Mouse (Mus musculus): ENCODE data around the gene Sec24a. TPM values are rescaled to one million over a fixed set of nuclear protein-coding genes. Genes with fewer than 3 reads are reported as not detected.
"Not testable (repeated sequence)": the region's sequence is repeated elsewhere in the genome, so short reads cannot be mapped to it uniquely, and the experiment has no call there.

The Sec24a gene
- polyA plus RNA-seq, 1 experiment from 2014 or later, result 16.1 TPM

GRCm38 (mm10) chr11:51681976-51682374 is 81.5 kb downstream of the Sec24a start:
- no peaks in the 10 kb centered on the region for H3K36me3 ChIP-seq (ENCODE audit: control insufficient read depth, insufficient read depth, low read length)
- no peak overlapping the region for H3K4me2 ChIP-seq (replicated peaks; ENCODE audit: low read depth, low read length)
- DNase-seq (ENCODE audit: low spot score), result no peak
- no peak for ATAC-seq (ENCODE audit: low FRiP score)
- H3K4me1 ChIP-seq (replicated peaks; ENCODE audit: control insufficient read depth, insufficient read depth, low read length), result no peaks in the 10 kb centered on the region
- no peak overlapping the region for H3K9ac ChIP-seq (ENCODE audit: low read depth, low read length)
- H3K27me3 ChIP-seq (ENCODE audit: control insufficient read depth, insufficient read depth, low read length), result no peaks in the 10 kb centered on the region
- H3K9me3 ChIP-seq (ENCODE audit: control insufficient read depth, low read length), result no peaks in the 10 kb centered on the region
- no peak overlapping the region for H3K27ac ChIP-seq (ENCODE audit: low read depth, low read length)
- H3K4me3 ChIP-seq (ENCODE audit: low read depth, low read length), result no peak overlapping the region
- 48% methylated on average over 8 of the region's 8 CpGs for WGBS

GRCm38 (mm10) chr11:51681324-51681975 is 82.0 kb downstream of the Sec24a start:
- no peaks in the 10 kb centered on the region for H3K9me3 ChIP-seq (ENCODE audit: control insufficient read depth, low read length)
- WGBS, result 33% methylated on average over 13 of the region's 13 CpGs
- H3K27ac ChIP-seq (ENCODE audit: low read depth, low read length), result no peak overlapping the region
- H3K27me3 ChIP-seq (ENCODE audit: control insufficient read depth, insufficient read depth, low read length), result no peaks in the 10 kb centered on the region
- H3K9ac ChIP-seq (ENCODE audit: low read depth, low read length), result no peak overlapping the region
- H3K4me3 ChIP-seq (ENCODE audit: low read depth, low read length), result no peak overlapping the region
- ATAC-seq (ENCODE audit: low FRiP score) (no peak), DNase-seq (ENCODE audit: low spot score) (peak; percentile 89)
- no peaks in the 10 kb centered on the region for H3K4me1 ChIP-seq (replicated peaks; ENCODE audit: control insufficient read depth, insufficient read depth, low read length)
- H3K4me2 ChIP-seq (replicated peaks; ENCODE audit: low read depth, low read length), result no peak overlapping the region
- H3K36me3 ChIP-seq (ENCODE audit: control insufficient read depth, insufficient read depth, low read length), result no peaks in the 10 kb centered on the region

DNA sequence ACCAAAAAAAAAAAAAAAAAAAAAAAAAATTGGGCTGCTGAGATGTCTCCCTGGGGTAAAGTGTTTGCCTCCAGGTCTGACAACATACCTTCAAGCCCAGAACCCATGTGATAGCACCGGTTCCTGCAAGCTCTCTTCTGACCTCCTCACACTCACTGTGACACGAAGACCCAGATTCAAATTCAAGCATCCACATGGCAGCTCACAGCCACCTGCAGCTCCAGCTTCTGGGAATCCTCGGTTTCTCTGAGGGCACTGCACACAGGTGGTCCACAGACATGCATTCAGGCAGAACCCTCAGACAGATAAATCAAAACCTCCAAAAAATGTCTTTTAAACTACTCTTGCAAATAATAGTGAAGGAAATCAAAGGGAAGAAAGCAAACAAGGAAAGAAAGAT is 84.0 kb downstream of the Sec24a start:
- Histone ChIP-seq H3K27ac (ENCODE audit: low read depth, low read length) (no peak overlapping the region), H3K4me1 (replicated peaks; ENCODE audit: control insufficient read depth, insufficient read depth, low read length) (no peaks in the 10 kb centered on the region), H3K4me3 (ENCODE audit: low read depth, low read length) (no peak overlapping the region), H3K27me3 (ENCODE audit: control insufficient read depth, insufficient read depth, low read length) (no peaks in the 10 kb centered on the region), H3K36me3 (ENCODE audit: control insufficient read depth, insufficient read depth, low read length) (no peaks in the 10 kb centered on the region), H3K9ac (ENCODE audit: low read depth, low read length) (no peak overlapping the region), H3K4me2 (replicated peaks; ENCODE audit: low read depth, low read length) (no peak overlapping the region), H3K9me3 (ENCODE audit: control insufficient read depth, low read length) (no peaks in the 10 kb centered on the region)
- 70% methylated on average over 3 of the region's 3 CpGs for WGBS
- no peak for DNase-seq (ENCODE audit: low spot score)
- no peak for ATAC-seq (ENCODE audit: low FRiP score)

DNA sequence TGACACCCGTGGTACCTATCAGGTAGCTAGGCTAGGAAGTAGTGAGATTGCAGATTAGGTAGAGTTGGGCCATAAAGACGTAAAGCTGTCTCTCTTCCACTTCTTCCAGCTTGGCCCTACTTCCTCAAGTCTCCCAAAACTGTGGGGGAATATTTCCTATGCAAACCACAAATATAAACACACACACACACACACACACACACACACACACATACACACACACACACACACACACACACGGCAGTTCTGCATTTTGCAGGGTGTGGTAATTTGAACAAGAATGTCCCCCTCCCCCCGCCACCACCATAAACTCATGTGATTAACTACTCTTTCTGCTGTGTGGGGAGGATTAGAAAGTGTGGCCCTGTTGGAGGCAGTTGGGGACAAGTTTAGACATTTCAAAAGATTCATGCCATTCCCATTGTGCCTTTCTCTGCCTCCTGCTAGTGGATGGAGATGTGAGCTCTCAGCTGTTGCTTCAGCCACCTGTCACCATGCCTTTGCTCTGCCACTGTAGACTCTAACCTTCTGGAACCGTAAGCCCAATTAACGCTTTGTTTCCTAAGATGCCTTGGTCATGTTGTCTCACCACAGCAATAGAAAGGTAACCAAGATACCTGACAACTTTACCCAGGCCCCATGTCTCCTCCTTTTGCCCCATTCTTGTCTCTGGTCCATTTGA is 85.6 kb downstream of the Sec24a start:
- WGBS, result 78% methylated on average over 6 of the region's 6 CpGs
- H3K27ac ChIP-seq (ENCODE audit: low read depth, low read length), result no peak overlapping the region
- no peak overlapping the region for H3K4me3 ChIP-seq (ENCODE audit: low read depth, low read length)
- no peaks in the 10 kb centered on the region for H3K9me3 ChIP-seq (ENCODE audit: control insufficient read depth, low read length)
- DNase-seq (ENCODE audit: low spot score), result no peak
- H3K27me3 ChIP-seq (ENCODE audit: control insufficient read depth, insufficient read depth, low read length), result no peaks in the 10 kb centered on the region
- H3K9ac ChIP-seq (ENCODE audit: low read depth, low read length), result no peak overlapping the region
- no peaks in the 10 kb centered on the region for H3K36me3 ChIP-seq (ENCODE audit: control insufficient read depth, insufficient read depth, low read length)
- no peak for ATAC-seq (ENCODE audit: low FRiP score)
- no peaks in the 10 kb centered on the region for H3K4me1 ChIP-seq (replicated peaks; ENCODE audit: control insufficient read depth, insufficient read depth, low read length)
- no peak overlapping the region for H3K4me2 ChIP-seq (replicated peaks; ENCODE audit: low read depth, low read length)

DNA sequence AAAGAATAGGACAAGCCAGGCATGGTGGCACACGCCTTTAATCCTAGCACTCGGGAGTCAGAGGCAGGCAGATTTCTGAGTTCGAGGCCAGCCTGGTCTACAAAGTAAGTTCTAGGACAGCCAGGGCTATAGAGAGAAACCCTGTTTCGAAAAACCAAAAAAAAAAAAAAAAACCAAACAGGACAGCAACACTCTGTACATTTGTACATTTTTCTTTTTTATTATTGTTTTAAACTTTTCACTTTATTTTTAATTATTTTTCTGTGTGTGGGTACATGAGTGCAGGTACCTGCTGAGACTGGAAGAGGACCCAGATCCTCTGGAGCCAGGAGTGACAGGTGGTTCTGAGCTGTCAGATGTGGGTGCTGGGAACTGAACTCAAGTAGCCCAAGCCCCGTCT is 88.0 kb downstream of the Sec24a start:
- Histone ChIP-seq H3K27me3 (ENCODE audit: control insufficient read depth, insufficient read depth, low read length) (no peaks in the 10 kb centered on the region), H3K9me3 (ENCODE audit: control insufficient read depth, low read length) (no peaks in the 10 kb centered on the region), H3K9ac (ENCODE audit: low read depth, low read length) (no peak overlapping the region)

DNA sequence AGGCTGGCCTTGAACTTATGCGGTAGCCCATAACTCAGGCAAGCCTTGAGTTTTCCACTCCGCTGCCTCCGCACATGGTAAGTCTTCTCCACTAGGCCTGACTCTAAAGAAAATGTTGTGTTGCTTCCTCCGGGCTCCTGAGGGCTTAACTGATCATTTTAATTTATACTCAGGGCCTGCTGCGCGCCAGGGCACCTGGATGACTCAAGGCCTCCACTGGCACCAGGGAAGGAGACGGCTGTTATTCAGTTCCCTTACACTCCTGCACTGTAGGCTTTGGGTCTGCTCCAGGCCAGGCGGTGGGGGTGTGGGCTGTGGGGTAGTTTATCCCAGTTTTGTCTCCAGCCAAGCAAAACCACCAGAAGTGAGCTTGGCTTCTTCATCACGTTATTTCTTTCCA is 90.1 kb downstream of the Sec24a start:
- no peak overlapping the region for H3K4me3 ChIP-seq (ENCODE audit: low read depth, low read length)
- H3K27ac ChIP-seq (ENCODE audit: low read depth, low read length), result no peak overlapping the region
- no peaks in the 10 kb centered on the region for H3K36me3 ChIP-seq (ENCODE audit: control insufficient read depth, insufficient read depth, low read length)
- H3K9me3 ChIP-seq (ENCODE audit: control insufficient read depth, low read length), result no peaks in the 10 kb centered on the region
- 87% methylated on average over 9 of the region's 9 CpGs for WGBS
- DNase-seq (ENCODE audit: low spot score) (no peak), ATAC-seq (ENCODE audit: low FRiP score) (no peak)
- no peaks in the 10 kb centered on the region for H3K27me3 ChIP-seq (ENCODE audit: control insufficient read depth, insufficient read depth, low read length)
- no peaks in the 10 kb centered on the region for H3K4me1 ChIP-seq (replicated peaks; ENCODE audit: control insufficient read depth, insufficient read depth, low read length)
- H3K9ac ChIP-seq (ENCODE audit: low read depth, low read length), result no peak overlapping the region
- H3K4me2 ChIP-seq (replicated peaks; ENCODE audit: low read depth, low read length), result no peak overlapping the region

More for the DNA sequence above, 88.0 kb downstream of the Sec24a start:
- 78% methylated on average over 5 of the region's 5 CpGs for WGBS
- Histone ChIP-seq H3K27ac (ENCODE audit: low read depth, low read length) (no peak overlapping the region), H3K4me1 (replicated peaks; ENCODE audit: control insufficient read depth, insufficient read depth, low read length) (no peaks in the 10 kb centered on the region), H3K4me2 (replicated peaks; ENCODE audit: low read depth, low read length) (no peak overlapping the region), H3K4me3 (ENCODE audit: low read depth, low read length) (no peak overlapping the region), H3K36me3 (ENCODE audit: control insufficient read depth, insufficient read depth, low read length) (no peaks in the 10 kb centered on the region)
- DNase-seq (ENCODE audit: low spot score), result no peak
- no peak for ATAC-seq (ENCODE audit: low FRiP score)

DNA sequence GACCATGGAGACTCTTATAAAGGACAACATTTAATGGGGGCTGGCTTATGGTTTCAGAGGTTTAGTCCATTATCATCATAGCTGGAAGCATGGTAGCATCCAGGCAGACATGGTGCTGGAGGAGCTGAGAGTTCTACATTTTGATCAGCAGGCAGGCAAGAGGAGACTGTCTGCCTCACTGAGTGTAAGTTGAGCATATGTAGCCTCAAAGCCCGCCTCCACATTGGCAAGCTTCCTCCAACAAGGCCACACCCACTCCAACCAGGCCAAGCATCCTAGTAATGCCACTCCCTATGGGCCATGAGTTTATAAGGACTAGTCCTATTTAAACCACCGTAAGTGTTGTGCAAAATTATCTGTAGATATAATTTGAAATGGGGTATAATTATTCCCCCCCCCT is 92.1 kb downstream of the Sec24a start:
- H3K36me3 ChIP-seq (ENCODE audit: control insufficient read depth, insufficient read depth, low read length), result no peaks in the 10 kb centered on the region
- H3K4me3 ChIP-seq (ENCODE audit: low read depth, low read length), result no peak overlapping the region
- DNase-seq (ENCODE audit: low spot score) (no peak), ATAC-seq (ENCODE audit: low FRiP score) (no peak)
- H3K4me1 ChIP-seq (replicated peaks; ENCODE audit: control insufficient read depth, insufficient read depth, low read length), result no peaks in the 10 kb centered on the region
- H3K27me3 ChIP-seq (ENCODE audit: control insufficient read depth, insufficient read depth, low read length), result no peaks in the 10 kb centered on the region
- H3K9me3 ChIP-seq (ENCODE audit: control insufficient read depth, low read length), result no peaks in the 10 kb centered on the region
- no peak overlapping the region for H3K9ac ChIP-seq (ENCODE audit: low read depth, low read length)
- 79% methylated on average over 2 of the region's 2 CpGs for WGBS
- no peak overlapping the region for H3K27ac ChIP-seq (ENCODE audit: low read depth, low read length)
- H3K4me2 ChIP-seq (replicated peaks; ENCODE audit: low read depth, low read length), result no peak overlapping the region

DNA sequence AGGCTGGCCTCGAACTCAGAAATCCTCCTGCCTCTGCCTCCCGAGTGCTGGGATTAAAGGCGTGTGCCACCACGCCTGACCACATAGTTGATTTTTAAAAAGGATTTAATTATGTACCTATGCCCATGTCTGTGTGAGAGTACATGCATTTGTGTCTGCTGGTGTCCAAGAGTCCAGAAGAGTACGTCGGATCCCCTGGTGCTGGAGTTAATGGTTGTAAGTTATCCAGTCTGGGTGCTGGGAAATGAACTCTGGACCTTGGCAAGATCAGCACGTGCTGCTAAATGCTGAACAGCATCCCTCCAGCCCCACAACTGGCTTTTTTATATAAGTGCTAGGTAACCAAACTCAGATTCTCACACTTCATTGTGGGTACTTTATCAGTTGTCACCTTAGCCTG is 92.6 kb downstream of the Sec24a start:
- Histone ChIP-seq H3K4me3 (ENCODE audit: low read depth, low read length) (no peak overlapping the region), H3K9me3 (ENCODE audit: control insufficient read depth, low read length) (no peaks in the 10 kb centered on the region), H3K9ac (ENCODE audit: low read depth, low read length) (no peak overlapping the region), H3K36me3 (ENCODE audit: control insufficient read depth, insufficient read depth, low read length) (no peaks in the 10 kb centered on the region), H3K4me2 (replicated peaks; ENCODE audit: low read depth, low read length) (no peak overlapping the region), H3K27ac (ENCODE audit: low read depth, low read length) (no peak overlapping the region), H3K4me1 (replicated peaks; ENCODE audit: control insufficient read depth, insufficient read depth, low read length) (no peaks in the 10 kb centered on the region), H3K27me3 (ENCODE audit: control insufficient read depth, insufficient read depth, low read length) (no peaks in the 10 kb centered on the region)
- no peak for DNase-seq (ENCODE audit: low spot score)
- ATAC-seq (ENCODE audit: low FRiP score), result no peak
- WGBS, result 99% methylated on average over 7 of the region's 7 CpGs

- H3K27ac ChIP-seq (ENCODE audit: low read depth, low read length); DNase-seq (ENCODE audit: low spot score); H3K9me3 ChIP-seq (ENCODE audit: control insufficient read depth, low read length); ATAC-seq (ENCODE audit: low FRiP score); H3K4me1 ChIP-seq (replicated peaks; ENCODE audit: control insufficient read depth, insufficient read depth, low read length); H3K4me3 ChIP-seq (ENCODE audit: low read depth, low read length); H3K36me3 ChIP-seq (ENCODE audit: control insufficient read depth, insufficient read depth, low read length); H3K4me2 ChIP-seq (replicated peaks; ENCODE audit: low read depth, low read length); H3K27me3 ChIP-seq (ENCODE audit: control insufficient read depth, insufficient read depth, low read length); H3K9ac ChIP-seq (ENCODE audit: low read depth, low read length): not testable (repeated sequence)
- WGBS, result 93% methylated on average over 7 of the region's 7 CpGs
These were observed 98.7 kb downstream of the Sec24a start for GRCm38 (mm10) chr11:51664747-51665146.

Measured in hindbrain, embryonic 11.5 days (tissue).